Mouse (Mus musculus): ENCODE results near the gene Pnpla2.

Gene Pnpla2

DNA sequence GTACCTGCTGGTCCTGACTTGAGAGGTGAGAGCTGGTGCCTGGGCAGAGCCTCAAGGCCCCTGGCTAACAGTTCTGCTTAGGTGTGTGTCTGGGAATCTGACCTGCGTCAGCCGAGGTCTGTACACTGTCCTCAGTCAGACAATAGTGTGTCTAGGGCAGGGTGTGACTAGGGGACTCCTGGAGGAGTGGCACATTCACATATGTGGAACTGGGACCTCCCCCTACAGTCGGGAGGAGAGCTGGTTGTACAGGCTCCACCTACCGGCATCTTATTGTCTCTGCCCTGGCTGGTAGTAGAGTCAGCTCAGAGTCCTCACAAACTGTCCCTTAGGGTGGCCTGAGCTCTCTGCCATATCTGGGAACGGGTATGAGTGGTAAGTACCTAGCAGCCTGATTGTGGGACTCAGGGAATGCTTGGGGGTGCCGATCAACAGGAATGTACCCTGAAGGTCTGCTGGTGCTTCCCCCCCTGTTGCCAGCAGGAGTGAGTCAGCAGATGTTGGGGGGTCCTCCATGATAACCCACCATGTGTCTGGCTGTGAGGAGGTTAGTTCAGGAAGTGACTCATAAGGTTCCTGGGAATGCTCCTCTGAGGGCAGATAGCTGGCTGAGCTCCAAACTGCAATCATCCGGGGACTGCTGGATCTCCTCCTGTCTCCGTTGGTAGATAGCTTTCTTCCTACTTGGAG lies 13.7 kb downstream of the Pnpla2 start:
- DNase-seq, result peak; percentile 54

DNA sequence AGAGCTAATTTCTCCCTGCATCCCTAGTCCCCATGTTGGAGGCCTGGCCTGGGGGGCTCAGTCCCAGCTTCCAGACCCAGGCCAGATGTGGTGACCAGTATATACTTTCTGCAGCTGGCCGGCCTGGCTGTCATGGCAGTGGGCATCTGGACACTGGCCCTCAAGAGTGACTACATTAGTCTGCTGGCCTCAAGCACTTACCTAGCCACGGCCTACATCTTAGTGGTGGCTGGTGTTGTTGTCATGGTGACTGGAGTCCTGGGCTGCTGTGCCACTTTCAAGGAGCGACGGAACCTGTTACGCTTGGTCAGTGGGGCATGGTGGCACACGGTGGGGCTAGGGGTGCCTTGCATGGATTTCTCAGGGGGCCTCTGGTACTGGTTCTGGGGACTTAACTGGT lies 14.4 kb downstream of the Pnpla2 start:
- no peak for DNase-seq

DNA sequence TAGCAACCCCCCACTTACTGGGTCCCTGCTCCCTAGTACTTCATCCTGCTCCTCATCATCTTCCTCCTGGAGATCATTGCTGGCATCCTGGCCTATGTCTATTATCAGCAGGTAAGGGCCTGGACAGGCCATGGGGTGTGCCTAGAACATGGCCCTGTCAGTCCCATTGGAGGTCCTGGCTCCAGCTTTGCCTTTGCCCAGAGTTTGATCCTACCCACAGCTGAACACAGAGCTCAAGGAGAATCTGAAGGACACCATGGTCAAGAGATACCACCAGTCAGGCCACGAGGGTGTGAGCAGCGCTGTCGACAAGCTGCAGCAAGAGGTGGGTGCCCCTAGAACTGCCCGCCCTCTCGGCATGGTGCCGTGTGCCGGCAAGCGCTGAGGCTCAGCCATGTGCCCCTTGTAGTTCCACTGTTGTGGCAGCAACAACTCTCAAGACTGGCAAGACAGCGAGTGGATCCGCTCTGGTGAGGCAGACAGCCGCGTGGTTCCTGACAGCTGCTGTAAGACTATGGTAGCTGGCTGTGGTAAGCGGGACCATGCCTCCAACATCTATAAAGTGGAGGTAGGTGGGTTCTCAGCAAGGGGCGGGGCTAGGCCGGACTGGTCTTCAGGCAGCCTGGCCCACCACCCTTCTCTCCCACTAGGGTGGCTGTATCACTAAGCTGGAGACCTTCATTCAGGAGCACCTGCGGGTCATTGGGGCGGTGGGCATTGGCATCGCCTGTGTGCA lies 15.1 kb downstream of the Pnpla2 start:
- DNase-seq, result no peak

DNA sequence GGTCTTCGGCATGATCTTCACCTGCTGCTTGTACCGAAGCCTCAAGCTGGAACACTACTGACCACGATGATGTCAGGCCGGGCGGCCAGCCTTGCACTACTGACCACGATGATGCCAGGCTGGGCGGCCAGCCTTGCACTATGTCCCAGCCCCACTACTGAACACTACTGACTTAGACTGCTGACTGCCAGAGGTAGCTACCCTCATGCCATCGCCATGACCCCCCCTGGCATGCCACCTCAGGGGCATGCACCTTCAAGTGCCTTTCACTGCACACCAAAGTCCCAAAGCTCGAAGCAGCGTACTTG lies 15.6 kb downstream of the Pnpla2 start:
- no peak for DNase-seq

DNA sequence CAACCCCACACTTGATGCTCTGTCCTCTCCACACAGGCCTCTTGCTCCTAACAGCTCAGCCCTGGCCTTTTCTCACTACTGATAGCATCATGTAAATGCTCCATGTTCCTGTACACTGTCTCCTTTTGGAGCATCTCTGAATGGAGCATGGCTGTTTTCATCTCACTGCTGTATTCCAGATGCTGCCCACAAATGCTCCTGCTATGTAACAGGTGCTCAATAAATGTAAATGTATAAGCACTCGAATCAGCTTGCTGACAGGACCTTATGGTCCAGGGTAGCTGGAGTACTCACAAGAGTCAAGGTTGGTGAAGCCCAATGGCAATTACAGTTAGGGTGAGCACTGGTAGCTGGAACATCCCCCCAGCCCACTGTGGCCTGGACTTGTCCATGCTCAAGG lies 16.2 kb downstream of the Pnpla2 start:
- no peak for DNase-seq

DNA sequence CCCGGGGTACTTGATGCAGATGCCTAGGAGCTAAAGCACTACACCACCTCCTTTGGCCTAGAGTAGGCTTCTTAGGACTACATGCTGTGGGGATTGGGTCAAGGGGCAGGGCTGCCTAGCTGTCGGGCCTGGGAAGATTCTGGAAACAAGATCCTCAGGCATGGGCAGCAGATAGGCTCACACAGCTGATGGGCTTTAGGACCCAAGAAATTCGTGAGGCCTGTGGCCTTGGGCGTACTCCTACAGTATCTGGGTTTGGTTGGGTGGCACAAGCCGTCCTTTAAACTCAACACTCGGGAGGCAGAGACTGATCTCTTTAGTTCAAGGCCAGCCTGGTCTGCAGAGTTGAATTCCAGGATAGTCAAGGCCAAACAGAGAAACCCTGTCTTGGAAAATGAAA lies 17.2 kb downstream of the Pnpla2 start:
- DNase-seq, result no peak

DNA sequence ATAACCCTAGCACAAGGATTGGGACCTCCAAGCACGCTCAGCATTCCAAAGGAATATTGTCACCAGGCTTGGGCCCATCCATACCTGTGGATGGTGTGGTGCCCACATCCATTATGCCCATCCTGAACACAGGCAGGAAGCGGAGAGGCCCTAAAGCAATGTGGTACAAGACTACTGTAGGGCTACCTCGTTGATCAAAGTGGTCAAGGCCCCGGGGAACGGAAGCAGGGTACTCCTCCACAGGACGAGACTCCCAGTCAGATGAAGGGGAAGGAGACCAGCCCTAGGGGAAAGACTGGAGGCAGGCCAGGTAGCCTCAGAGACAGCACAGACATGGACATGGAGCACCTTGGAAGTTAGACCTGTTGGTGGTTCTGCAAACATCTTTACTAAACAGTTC lies 17.8 kb downstream of the Pnpla2 start:
- DNase-seq, result no peak

DNA sequence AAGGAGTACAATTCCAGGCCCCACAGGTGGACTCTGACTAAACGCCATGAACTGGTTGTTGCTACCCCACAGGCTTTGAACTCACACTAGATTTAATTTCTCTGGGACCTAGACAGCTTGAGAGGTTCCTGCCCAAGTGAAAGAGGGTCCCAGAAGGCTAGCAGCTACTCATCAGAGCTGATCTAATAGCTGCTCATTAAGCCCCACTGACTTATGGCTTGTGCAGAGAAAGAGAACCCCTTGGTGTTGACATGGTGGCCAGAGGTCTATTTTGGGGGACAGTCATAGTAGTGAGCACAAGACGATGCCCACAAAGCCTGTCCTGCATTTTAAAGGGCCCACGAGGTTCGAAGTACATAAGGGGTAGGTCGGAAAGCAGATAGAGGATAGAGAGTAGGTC lies 19.2 kb downstream of the Pnpla2 start:
- no peak for DNase-seq

DNA sequence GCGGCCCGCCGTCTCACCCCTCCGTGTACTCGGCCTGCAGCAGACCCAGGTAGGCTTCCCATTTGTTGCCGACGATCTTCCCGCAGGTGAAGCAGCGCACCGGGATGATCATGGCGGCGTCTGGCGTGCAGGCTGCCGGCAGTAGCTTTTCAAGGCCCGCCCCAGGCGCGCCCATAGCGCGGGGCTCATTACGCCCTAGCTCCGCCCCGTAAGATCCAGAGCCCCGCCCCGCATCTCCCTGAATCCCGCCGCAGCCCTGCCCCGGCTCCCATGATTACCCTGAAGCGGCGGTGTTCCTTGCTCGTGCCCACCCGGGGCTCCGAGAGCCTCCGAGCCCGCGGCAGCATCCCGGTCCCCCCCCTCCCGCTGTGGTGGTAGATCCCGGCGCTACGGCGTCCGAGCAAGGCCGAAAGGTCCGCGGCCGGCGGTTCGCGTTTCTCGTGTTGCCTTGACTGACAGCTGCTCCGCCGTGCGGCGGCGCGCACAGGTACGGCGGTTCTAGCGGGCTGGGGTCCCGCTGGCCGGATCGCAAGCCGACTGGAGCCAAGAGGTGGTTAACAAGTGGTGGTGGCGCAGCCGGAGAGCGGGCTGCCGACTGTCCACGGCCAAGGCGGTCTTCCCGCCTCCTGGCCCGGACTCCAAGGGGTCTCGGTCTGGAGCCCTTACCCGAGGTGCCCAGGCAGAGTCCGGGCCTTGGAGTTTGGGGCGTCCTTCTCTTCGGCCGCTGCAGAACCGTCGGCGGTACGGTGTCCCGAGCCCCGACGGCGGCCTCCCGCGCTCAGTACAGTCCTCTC lies 20.2 kb downstream of the Pnpla2 start, which contains the start of the genes Polr2l and Tspan4:
TSS of gene Polr2l (minus strand) at position 122 of the 794 bp plus-strand sequence.
TSS of gene Tspan4 (plus strand) at position 230 of the 794 bp plus-strand sequence.
- peak; percentile 88 for DNase-seq

DNA sequence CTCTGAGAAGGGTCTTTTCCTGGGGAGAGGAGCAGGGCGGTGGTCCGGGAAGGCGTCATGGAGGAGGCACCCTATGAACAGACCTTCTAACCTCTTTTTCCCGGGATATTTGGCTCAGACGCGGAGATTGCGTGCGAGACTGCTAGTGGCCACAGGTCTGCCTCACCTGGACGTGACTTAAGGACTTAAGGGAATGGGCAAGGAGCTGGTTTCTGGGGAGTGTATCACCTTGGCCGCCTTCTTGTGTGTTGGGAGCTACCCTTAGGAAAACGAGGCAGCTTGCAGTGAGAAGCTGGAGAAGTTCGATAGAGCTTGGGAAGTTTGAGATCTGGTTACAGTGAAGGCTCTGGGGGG lies 20.8 kb downstream of the Pnpla2 start:
- no peak for DNase-seq

DNA sequence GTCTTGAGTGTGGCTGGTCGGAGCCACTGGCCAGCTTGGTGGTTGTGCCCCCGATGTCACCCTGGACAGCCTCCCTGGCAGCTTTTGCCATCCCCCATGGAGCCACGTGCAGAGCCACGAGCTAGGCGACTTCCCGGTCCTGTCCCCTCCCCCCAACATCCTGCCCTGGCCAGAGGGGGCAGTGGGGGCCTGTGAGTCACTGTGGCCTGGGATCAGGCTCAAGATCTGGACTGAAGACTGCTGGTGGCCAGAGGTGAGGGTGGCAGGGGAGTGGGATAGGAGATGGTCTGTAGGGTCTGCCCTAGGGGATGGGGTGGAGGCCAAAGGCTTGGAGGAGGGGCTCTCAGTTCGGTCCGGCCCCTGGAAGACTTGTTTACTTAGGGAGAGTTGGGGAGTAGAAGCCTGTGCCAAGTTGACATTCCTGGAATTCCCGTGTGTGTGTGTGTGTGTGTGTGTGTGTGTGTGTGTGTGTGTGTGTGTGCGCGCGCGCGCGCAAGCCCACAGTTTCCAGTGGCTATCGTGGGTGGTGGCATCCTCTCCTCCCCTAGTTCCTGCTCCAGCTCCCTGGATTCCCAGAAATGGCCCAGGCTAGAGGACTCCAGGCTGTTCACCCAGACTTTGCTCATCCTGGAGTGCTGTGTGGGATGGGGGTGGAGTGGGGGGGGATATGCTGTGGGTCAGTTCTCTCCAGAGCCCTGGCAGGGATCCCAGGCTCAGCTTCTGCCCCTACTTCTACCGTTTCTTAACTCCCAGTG lies 21.4 kb downstream of the Pnpla2 start:
- no peak for DNase-seq

DNA sequence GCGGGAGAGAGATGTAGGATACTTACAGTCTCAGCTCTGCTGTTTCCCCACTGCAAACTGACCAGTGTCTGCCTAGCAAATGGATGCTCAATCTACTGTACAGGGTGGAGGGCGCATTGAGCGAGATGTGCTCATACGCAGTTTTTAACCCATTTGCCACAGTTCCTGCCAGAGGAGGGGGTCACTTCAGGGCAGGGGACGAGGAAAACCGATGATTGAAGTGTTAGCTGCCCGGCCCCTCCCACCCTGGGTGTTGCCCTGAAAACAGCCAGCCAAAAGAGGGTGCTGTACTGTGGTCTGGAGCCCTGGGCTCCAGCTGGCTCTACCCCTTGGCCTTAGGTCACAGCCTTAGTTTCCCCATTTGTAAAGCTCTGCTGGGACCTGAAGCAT lies 22.0 kb downstream of the Pnpla2 start:
- no peak for DNase-seq

DNA sequence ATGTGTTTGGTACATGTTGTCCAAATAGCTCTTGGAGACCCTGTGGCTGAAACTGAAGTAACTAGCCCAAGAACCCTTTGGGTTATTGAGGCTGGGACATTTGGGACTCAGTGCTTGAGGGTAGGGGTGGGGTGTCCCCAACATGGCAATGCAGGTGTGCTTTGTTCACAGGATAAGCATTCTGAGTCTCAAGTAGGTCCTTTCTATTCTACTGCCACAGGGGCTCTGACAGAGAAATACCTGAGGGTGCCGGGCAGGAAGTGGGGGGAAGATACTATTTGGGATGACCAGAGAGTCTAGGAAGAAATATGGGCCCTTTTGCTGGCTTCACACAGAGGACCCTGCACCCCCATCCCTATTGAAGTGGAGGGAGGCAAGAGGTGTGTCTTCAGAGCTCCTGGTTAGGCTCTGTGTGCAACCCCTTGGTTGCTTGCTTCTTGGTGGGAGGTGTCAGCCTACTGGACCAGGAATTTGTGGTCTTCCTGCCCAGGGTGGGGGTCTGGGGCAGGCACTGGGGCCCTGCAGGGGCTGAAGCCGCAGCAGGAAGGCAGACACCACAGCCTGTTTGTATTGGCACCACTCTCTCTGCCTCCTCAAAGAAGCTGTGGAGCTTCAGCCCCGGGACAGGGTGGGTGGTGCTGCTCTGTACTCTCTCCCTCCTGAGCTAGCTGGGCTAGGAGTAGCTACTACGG lies 22.7 kb downstream of the Pnpla2 start:
- DNase-seq, result no peak

DNA sequence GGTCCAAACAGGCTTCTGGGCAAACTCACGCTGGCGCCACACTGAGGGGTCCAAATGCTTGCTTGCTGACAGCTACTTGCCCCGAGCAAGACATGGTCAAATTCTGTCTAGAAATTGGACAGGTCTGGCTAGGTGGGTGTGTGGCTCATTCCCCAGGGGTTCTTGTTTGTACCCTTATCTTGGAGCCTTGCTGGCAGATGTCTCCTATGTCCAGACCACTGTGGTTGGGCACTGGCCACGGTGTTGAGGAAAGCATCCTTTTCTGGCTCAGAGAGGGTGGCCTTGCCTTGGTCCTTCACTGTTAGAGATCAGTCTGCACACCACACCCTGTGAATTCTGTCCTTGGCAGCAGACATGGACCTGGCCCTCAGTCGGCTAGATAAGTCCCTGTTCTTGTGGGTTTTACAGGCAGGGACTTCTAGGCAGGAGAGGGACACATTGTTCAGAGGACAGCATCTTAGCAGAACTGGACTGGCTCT lies 23.3 kb downstream of the Pnpla2 start:
- DNase-seq, result no peak

DNA sequence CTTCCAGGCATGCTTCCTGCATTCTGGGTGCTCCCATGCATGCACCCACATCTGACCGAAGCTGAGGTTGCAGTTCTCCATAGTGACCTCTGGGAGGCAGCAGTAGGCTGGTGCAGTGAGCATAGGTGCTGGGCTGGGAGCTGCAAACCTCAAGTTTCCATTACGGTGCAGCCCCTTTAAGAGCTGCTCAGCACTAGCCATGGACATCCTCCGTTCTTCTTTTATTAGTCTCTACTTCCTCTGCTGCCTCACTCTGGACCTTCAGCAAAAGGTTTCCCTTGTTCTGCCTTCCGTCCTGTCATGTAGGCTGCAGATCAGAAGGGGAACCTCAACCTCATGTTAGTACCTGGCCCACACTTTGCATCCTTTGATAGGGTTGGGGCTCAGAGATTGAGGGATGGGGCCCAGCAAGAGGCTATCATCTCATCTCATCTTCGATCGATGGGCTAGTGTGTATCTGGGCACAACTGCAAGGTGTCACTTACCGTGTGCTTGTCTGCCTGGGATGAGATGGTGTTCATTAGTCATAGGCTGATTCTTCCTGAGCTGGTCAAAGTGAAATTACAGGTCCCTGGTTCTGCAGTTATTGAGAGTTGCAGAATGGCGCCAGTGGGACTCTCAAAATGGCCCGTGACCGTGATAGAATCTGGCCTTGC lies 26.0 kb downstream of the Pnpla2 start:
- peak; percentile 73 for DNase-seq

DNA sequence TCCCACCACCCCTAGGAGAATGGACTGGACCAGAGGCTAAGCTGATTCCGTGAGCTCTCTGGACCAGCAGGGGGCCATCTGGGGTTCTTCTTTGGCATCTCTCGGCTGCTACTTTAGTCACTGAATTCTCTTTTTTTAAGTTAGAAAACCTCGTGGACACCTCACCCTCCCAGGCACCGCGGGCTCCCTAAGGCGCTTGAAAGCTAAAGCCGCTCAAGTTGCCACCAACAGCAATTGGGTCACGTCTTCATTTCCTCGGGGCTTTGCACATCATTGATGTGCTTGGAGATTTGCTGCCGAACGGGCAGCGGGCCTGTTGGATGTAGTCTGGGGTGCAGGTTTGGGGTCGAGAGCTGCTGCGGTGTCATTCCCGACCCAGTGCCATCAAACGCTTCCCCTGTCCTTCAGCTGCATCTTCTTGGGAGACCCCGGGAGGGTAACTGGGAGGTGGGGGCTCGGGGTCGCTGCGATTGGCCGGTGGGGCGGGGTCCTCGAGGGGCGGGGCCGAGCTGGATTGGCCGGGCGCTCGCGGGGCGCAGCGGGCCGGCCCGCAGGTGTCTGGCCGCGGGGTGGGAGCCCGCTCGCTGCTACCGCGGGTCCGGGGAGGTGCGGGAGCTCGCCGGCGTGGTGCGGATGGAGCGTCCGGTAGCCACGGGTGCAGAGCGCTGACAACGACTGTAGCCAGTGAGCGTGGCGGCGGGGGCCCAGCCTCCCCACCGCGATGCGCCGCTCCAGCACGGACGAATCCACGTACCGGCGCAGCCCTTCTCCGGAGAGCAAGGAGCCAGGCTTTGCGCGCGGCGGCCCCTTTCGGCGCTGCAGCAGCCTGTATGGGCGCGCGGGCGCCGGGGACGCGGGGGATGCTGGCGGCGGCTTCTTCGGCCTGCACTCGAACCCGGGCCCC lies 26.8 kb downstream of the Pnpla2 start:
- no peak for DNase-seq

DNA sequence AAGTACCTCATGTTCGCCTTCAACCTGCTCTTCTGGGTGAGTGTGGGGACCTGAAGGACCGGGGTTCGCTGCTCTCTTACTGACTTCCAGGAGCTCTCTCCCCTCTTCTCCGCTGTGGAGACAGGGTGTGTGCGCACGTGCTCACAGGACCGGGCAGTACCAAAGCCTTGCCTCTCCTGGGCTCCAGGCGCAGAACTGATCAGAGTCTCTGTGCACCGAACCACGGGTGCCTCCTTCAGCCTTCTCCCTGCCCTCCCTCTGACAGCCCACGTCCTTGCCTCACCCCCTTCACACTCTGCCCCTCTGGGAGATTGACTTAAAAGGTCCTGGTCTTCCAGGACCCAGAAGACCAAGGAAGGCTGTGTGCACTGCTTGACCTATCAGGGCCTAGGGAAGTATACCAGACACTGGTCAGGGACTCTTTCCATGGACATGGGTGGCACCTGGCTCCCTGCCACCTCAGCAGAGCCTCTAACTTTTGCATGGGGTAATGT lies 27.6 kb downstream of the Pnpla2 start:
- no peak for DNase-seq

DNA sequence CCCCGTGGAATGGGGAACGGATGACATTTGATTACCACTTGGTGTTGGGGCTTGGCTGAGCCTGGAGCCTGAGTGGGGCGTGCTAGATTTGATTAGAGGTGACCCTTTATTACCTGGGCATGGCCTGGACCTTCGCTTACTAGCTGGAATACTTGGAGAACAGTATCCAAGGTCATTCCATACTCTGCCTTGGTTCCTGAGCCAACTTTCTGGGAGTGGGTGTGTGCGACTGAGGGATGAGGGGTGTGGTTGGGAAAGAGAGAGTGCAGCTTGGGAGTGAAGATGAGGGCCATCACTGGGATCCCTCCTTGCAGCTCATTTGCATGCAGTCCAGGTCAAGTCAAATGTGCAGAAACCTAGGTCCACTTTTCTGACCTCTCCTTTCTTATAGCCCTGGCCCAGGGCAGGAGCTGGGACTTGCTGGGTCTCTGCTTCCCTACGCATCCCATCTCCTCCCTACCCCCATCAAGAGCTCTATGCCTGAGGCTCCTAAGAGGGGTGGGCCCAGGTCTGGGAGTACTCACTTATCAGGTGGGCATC lies 28.2 kb downstream of the Pnpla2 start:
- DNase-seq, result no peak

DNA sequence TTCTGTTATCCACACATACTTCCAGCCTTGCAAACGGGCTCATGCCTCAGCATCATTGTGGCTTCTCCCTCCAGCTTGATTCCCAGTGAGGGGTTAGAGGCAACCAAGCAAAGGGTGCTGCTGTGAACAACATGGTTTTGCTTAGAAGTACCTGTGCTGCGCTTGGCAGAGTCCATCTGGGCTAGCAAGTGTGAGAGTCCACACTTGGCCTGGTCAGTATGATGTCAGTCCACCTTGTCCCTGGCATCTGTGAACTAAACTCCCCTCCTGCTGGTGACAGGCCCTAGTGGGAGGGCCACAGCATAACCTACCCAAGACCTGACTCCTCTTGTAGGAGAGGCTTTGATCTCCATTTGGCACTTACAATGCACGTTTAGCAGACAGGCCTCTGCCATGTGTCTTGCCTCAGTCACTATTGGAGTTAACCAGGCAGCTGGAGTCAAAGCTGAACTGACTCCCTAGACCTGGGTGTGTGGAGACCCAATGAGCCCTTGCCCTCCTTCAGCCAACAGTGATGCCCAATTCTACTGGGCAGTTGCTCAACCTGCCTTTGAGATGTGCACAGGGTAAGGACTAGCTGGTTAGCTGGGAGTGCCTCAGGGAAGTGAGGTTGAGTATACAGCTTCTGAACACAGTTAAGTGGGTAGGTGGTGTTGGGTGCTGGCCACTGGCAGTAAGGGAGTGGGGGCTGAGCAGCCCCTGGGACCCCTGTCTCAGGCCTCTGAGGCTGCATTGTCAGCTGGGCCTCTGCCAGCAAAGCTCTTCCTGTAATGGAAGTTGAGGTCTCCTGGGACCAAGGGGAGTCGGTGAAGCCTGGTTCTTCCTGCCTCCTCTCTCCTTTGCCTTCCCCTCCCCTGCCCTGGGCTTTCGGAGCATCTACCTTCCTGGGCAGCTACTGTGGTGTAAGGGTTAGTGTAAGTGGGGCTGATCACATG lies 29.5 kb downstream of the Pnpla2 start:
- DNase-seq, result no peak
